Mouse (Mus musculus) MEL (cell line): ENCODE measurements around the gene Tsen2. TPM values are rescaled to one million over a fixed set of nuclear protein-coding genes. Genes with fewer than 3 reads are reported as not detected.

Experiments used
- DNase-seq: peaks from one replicate; pipeline ENCODE4 v3.0.0; 2011; ENCODE audit warnings: low read depth, low spot score
- H3K27ac ChIP-seq: 2 replicates; pipeline ENCODE4 v1.5.1; 2012; ENCODE audit warnings: low read depth, mild to moderate bottlenecking, control low read depth, low read length, moderate library complexity; ENCODE audit not compliant: control insufficient read depth
- H3K27me3 ChIP-seq, 2 experiments: fragments of 150-350 bp in 1 of 2; sonication (generic) in 1 of 2; 2 replicates each; pipeline ENCODE4 v1.6.1; 2012; ENCODE audit warnings: low read length in 2 of 2, mild to moderate bottlenecking in 2 of 2, improper control_type of control experiment in 1 of 2, moderate library complexity in 1 of 2; ENCODE audit not compliant: insufficient read depth in 2 of 2, control insufficient read depth in 1 of 2
- H3K36me3 ChIP-seq, 2 experiments: 2 replicates each; pipeline ENCODE4 v1.6.1; 2012 to 2014; ENCODE audit warnings: low read length in 2 of 2, improper control_type of control experiment in 1 of 2, inconsistent platforms in 1 of 2, mild to moderate bottlenecking in 1 of 2; ENCODE audit not compliant: insufficient read depth in 2 of 2, control insufficient read depth in 1 of 2
- H3K4me1 ChIP-seq, 2 experiments: fragments of 150-350 bp in 1 of 2; sonication (generic) in 1 of 2; 2 replicates each; pipeline ENCODE4 v1.6.1; 2012; ENCODE audit warnings: low read length in 2 of 2, improper control_type of control experiment in 1 of 2, mild to moderate bottlenecking in 1 of 2; ENCODE audit not compliant: insufficient read depth in 2 of 2, control insufficient read depth in 1 of 2
- H3K4me3 ChIP-seq, 2 experiments: fragments of 150-350 bp in 1 of 2; sonication (generic) in 1 of 2; 2 replicates each; pipeline ENCODE4 v1.5.1; 2012; ENCODE audit warnings: low read depth in 2 of 2, low read length in 2 of 2, mild to moderate bottlenecking in 2 of 2, moderate library complexity in 2 of 2, control low read depth in 1 of 2, improper control_type of control experiment in 1 of 2; ENCODE audit not compliant: control insufficient read depth in 1 of 2, insufficient read depth in 1 of 2
- H3K79me2 ChIP-seq: 2 replicates; pipeline ENCODE4 v1.6.1; 2012; ENCODE audit warnings: mild to moderate bottlenecking, low read length, moderate library complexity; ENCODE audit not compliant: control insufficient read depth, poor library complexity, insufficient read depth
- H3K9ac ChIP-seq: 2 replicates; pipeline ENCODE4 v1.6.1; 2012; ENCODE audit warnings: low read depth, mild to moderate bottlenecking, control low read depth, low read length, moderate library complexity; ENCODE audit not compliant: control insufficient read depth, poor library complexity, severe bottlenecking
- H3K9me3 ChIP-seq: fragments of 150-350 bp; sonication (generic); replicated peaks from 2 replicates; pipeline ENCODE4 v1.6.1; 2012; ENCODE audit warnings: mild to moderate bottlenecking, low read length, improper control_type of control experiment, moderate library complexity; ENCODE audit not compliant: insufficient read depth
- CHD2 ChIP-seq: IDR thresholded peaks from 2 replicates; pipeline ENCODE4 v1.6.1; 2011; ENCODE audit warnings: low read length, improper control_type of control experiment
- CTCF ChIP-seq, 3 experiments: IDR thresholded peaks in 2 of 3; conservative IDR thresholded peaks in 1 of 3; 2 replicates each; pipeline ENCODE4 v1.5.1; 2011 to 2012; ENCODE audit warnings: low read length in 3 of 3, low read depth in 2 of 3, mild to moderate bottlenecking in 2 of 3, improper control_type of control experiment in 1 of 3, inconsistent platforms in 1 of 3, mixed read lengths in 1 of 3, moderate library complexity in 1 of 3; ENCODE audit not compliant: control insufficient read depth in 1 of 3, insufficient read depth in 1 of 3, poor library complexity in 1 of 3, severe bottlenecking in 1 of 3
- E2F4 ChIP-seq: IDR thresholded peaks from 2 replicates; pipeline ENCODE4 v1.6.1; 2011; ENCODE audit warnings: low read depth, low read length, improper control_type of control experiment, borderline replicate concordance
- ELF1 ChIP-seq: IDR thresholded peaks from 2 replicates; pipeline ENCODE4 v1.6.1; 2014; ENCODE audit warnings: low read depth, mild to moderate bottlenecking, inconsistent platforms, low read length, improper control_type of control experiment, moderate library complexity
- EP300 ChIP-seq, 2 experiments: IDR thresholded peaks; 2 replicates each; pipeline ENCODE4 v1.6.1; 2011; ENCODE audit warnings: improper control_type of control experiment in 2 of 2, low read length in 2 of 2, low read depth in 1 of 2, mild to moderate bottlenecking in 1 of 2
- ETS1 ChIP-seq: IDR thresholded peaks from 2 replicates; pipeline ENCODE4 v1.6.1; 2012; ENCODE audit warnings: low read depth, mild to moderate bottlenecking, inconsistent platforms, low read length, improper control_type of control experiment, moderate library complexity
- GABPA ChIP-seq: IDR thresholded peaks from 2 replicates; pipeline ENCODE4 v1.6.1; 2012; ENCODE audit warnings: low read depth, mild to moderate bottlenecking, inconsistent platforms, low read length, improper control_type of control experiment, moderate library complexity
- GATA1 ChIP-seq: IDR thresholded peaks from 2 replicates; pipeline ENCODE4 v1.6.1; 2011; ENCODE audit warnings: low read depth, low read length, improper control_type of control experiment
- HCFC1 ChIP-seq: IDR thresholded peaks from 2 replicates; pipeline ENCODE4 v1.6.1; 2012; ENCODE audit warnings: low read depth, mild to moderate bottlenecking, inconsistent platforms, low read length, improper control_type of control experiment, moderate library complexity
- MAFK ChIP-seq: IDR thresholded peaks from 2 replicates; pipeline ENCODE4 v1.6.1; 2011; ENCODE audit warnings: low read depth, mild to moderate bottlenecking, low read length, improper control_type of control experiment, borderline replicate concordance
- MEF2A ChIP-seq: IDR thresholded peaks from 2 replicates; pipeline ENCODE4 v1.6.1; 2014; ENCODE audit warnings: low read depth, mild to moderate bottlenecking, inconsistent platforms, low read length, improper control_type of control experiment; ENCODE audit not compliant: poor library complexity, insufficient replicate concordance, severe bottlenecking; ENCODE audit errors: extremely low read depth
- MXI1 ChIP-seq: IDR thresholded peaks from 2 replicates; pipeline ENCODE4 v1.6.1; 2011; ENCODE audit warnings: mild to moderate bottlenecking, low read depth, low read length, improper control_type of control experiment
- MYC ChIP-seq: IDR thresholded peaks from 2 replicates; pipeline ENCODE4 v1.6.1; 2011; ENCODE audit warnings: low read depth, mild to moderate bottlenecking, low read length, improper control_type of control experiment, moderate library complexity
- NELFE ChIP-seq: IDR thresholded peaks from 2 replicates; pipeline ENCODE4 v1.6.1; 2011; ENCODE audit warnings: low read depth, low read length, improper control_type of control experiment
- NRF1 ChIP-seq: IDR thresholded peaks from 2 replicates; pipeline ENCODE4 v1.6.1; 2014; ENCODE audit warnings: low read depth, mild to moderate bottlenecking, inconsistent platforms, low read length, improper control_type of control experiment, moderate library complexity; ENCODE audit not compliant: poor library complexity, insufficient read depth, severe bottlenecking
- POLR2A ChIP-seq, 2 experiments: IDR thresholded peaks; 2 replicates each; pipeline ENCODE4 v1.6.1; 2011 to 2012; ENCODE audit warnings: low read length in 2 of 2, mild to moderate bottlenecking in 2 of 2, control low read depth in 1 of 2, improper control_type of control experiment in 1 of 2, low read depth in 1 of 2, moderate library complexity in 1 of 2; ENCODE audit not compliant: control insufficient read depth in 1 of 2, insufficient read depth in 1 of 2, poor library complexity in 1 of 2
- POLR2AphosphoS2 ChIP-seq: IDR thresholded peaks from 2 replicates; pipeline ENCODE4 v1.6.1; 2011; ENCODE audit warnings: low read length, improper control_type of control experiment
- POLR2AphosphoS5 ChIP-seq: IDR thresholded peaks from 2 replicates; pipeline ENCODE4 v1.6.1; 2012; ENCODE audit warnings: low read depth, borderline replicate concordance, mild to moderate bottlenecking, inconsistent platforms, low read length, moderate library complexity, mixed read lengths
- SMC3 ChIP-seq: IDR thresholded peaks from 2 replicates; pipeline ENCODE4 v1.6.1; 2011; ENCODE audit warnings: low read depth, low read length, improper control_type of control experiment
- TAL1 ChIP-seq: IDR thresholded peaks from 2 replicates; pipeline ENCODE4 v1.6.1; 2012; ENCODE audit warnings: mild to moderate bottlenecking, inconsistent platforms, low read length, moderate library complexity, mixed read lengths
- TBP ChIP-seq: IDR thresholded peaks from 2 replicates; pipeline ENCODE4 v1.8.0; 2011; ENCODE audit warnings: low read depth, low read length, improper control_type of control experiment
- UBTF ChIP-seq: IDR thresholded peaks from 2 replicates; pipeline ENCODE4 v1.6.1; 2012; ENCODE audit warnings: low read depth, mild to moderate bottlenecking, inconsistent platforms, low read length, improper control_type of control experiment, moderate library complexity, borderline replicate concordance; ENCODE audit not compliant: insufficient read depth
- USF1 ChIP-seq: IDR thresholded peaks from 2 replicates; pipeline ENCODE4 v1.6.1; 2014; ENCODE audit warnings: low read depth, mild to moderate bottlenecking, inconsistent platforms, low read length, improper control_type of control experiment, moderate library complexity
- ZKSCAN1 ChIP-seq: IDR thresholded peaks from 2 replicates; pipeline ENCODE4 v1.6.1; 2012; ENCODE audit warnings: low read depth, mild to moderate bottlenecking, inconsistent platforms, low read length, improper control_type of control experiment, moderate library complexity
- polyA plus RNA-seq, 2 experiments: library from polyadenylated mRNA; stranded (reverse) in 1 of 2; unstranded in 1 of 2; fragments of >175 nt in 1 of 2; fragments of >200 nt in 1 of 2; gene quantifications; 2 replicates each; pipeline versions ENCODE4 v1.2.1 to v1.2.4; 2012; ENCODE audit warnings: low replicate concordance in 2 of 2, low read depth in 1 of 2; ENCODE audit not compliant: insufficient read length in 2 of 2, insufficient read depth in 1 of 2, missing spikeins in 1 of 2
- total RNA-seq: library from RNA; depleted of rRNA; stranded (reverse); fragments of 300-350 nt; gene quantifications from 2 replicates; pipeline ENCODE4 v1.2.3, GENCODE M21; 2012

The Tsen2 gene
- total and polyA plus RNA-seq, 3 experiments: 27.0 to 32.6 TPM; not detected in 1

GRCm38 (mm10) chr6:115506425-115506824 lies 38.0 kb upstream of the Tsen2 start:
- Histone ChIP-seq H3K4me1 (peaks cover 0 to under 1% of the 10 kb centered on the region in 2 experiments; a peak in 1 of 4 replicates), H3K9me3 (no peaks in the 10 kb centered on the region), H3K4me3 (no peak overlapping the region), H3K9ac (no peak overlapping the region), H3K27ac (no peak overlapping the region), H3K36me3 (no peaks in the 10 kb centered on the region), H3K79me2 (no peaks in the 10 kb centered on the region), H3K27me3 (no peaks in the 10 kb centered on the region)
- TF ChIP-seq EP300 (IDR thresholded peaks at IDR 0.05; ENCODE audit: low read depth in 1 of 2, low read length in 2 of 2): no peak
- TF ChIP-seq MEF2A: no peak
- no peak for TF ChIP-seq MYC
- TF ChIP-seq MAFK: no peak
- TF ChIP-seq SMC3: no peak
- TF ChIP-seq ELF1: no peak
- TF ChIP-seq GABPA: no peak
- TF ChIP-seq TAL1: no peak
- TF ChIP-seq CHD2: no peak
- TF ChIP-seq ZKSCAN1: no peak
- TF ChIP-seq NELFE: no peak
- TF ChIP-seq POLR2AphosphoS5: no peak
- TF ChIP-seq UBTF: no peak
- TF ChIP-seq MXI1: no peak
- no peak for TF ChIP-seq NRF1
- no peak for TF ChIP-seq POLR2AphosphoS2
- no peak for TF ChIP-seq POLR2A (IDR thresholded peaks at IDR 0.05; ENCODE audit: control insufficient read depth in 1 of 2, insufficient read depth in 1 of 2, low read depth in 1 of 2, low read length in 2 of 2, poor library complexity in 1 of 2)
- no peak for TF ChIP-seq ETS1
- TF ChIP-seq TBP: no peak
- DNase-seq: no peak

GRCm38 (mm10) chr6:115511447-115511846 lies 33.0 kb upstream of the Tsen2 start:
- TF ChIP-seq E2F4 (no peak), ETS1 (no peak), MEF2A (no peak), GABPA (no peak), HCFC1 (no peak), CTCF (IDR thresholded peaks at IDR 0.05 in 2 of 3, conservative IDR thresholded peaks at IDR 0.05 in 1 of 3; ENCODE audit: control insufficient read depth in 1 of 3, insufficient read depth in 1 of 3, low read depth in 2 of 3, low read length in 3 of 3, poor library complexity in 1 of 3, severe bottlenecking in 1 of 3) (no peak), USF1 (no peak), GATA1 (no peak), TBP (no peak), CHD2 (no peak), ELF1 (no peak), MYC (no peak), TAL1 (no peak), ZKSCAN1 (no peak)

More at GRCm38 (mm10) chr6:115511447-115511846, 33.0 kb upstream of the Tsen2 start:
- no peak for DNase-seq
- H3K27me3 ChIP-seq: no peaks in the 10 kb centered on the region
- no peaks in the 10 kb centered on the region for H3K36me3 ChIP-seq
- no peak overlapping the region for H3K27ac ChIP-seq
- no peak overlapping the region for H3K4me3 ChIP-seq
- no peaks in the 10 kb centered on the region for H3K4me1 ChIP-seq
- no peaks in the 10 kb centered on the region for H3K9me3 ChIP-seq
- no peaks in the 10 kb centered on the region for H3K79me2 ChIP-seq
- H3K9ac ChIP-seq: no peak overlapping the region
